Mouse (Mus musculus) retina, embryonic 14.5 days (tissue): ENCODE measurements around the gene Pik3cg.

Experiments
- DNase-seq: peaks from one replicate; pipeline ENCODE4 v3.0.0-alpha.2; 2015; ENCODE audit warnings: low spot score

Gene Pik3cg

DNA sequence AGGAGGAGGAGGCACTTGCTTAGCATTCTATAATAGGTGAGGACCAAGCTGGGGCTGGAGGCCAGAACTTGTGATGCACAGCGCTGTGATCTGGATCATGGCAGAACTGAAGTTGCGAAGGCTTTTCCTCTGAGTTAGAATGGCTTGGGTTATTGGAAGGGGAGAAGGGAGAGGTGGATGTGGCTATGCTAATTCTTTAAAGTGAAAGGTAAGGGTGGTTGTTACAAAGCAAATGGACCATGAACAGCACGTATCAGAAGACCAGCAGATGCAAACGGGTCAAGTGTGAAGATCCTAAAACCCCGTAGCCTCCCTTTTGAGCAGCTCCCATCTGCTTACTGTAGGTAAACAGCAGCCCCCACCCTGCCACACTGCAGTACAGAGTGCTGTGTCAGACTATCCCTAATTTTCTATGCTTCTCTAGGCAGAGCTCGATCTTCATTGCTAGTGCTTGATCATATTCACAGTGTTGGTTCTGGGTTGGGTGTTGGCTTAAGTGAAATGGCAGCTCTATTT, 7.3 kb downstream of the Pik3cg start:
- DNase-seq: no peak

DNA sequence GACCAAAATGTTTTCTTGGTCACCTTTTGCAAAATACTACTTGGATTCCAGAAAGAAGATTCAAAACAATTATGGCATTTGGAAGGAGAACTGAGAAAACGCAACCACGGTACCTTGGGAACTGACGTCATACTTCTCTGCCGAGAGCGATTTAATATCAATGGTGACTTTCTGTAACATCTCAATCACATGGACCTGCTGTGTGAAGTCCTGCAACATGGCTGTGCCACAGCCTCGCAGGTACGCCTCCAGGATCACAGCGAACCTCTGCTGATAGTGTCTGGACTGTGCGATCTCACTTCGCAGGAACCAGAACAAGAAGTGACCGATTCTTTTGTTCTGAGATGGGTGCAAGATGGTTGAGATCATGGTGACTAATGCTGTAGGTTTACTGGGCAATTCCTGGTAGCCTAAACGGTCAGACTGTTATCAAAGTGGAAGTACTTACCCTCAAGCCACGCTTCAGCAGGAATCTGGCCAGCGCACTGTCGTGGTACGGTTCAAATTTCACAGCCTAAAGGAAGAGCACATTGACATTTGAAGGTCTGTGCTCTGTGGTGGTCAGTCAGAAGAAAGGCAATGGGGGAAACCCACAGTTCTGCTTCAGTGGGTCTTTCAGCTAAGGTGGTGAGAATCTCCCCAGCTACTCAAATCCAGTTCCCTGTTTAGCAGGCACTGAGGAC, 7.9 kb downstream of the Pik3cg start:
- no peak for DNase-seq

GRCm38 (mm10) chr12:32199422-32199821, 9.0 kb downstream of the Pik3cg start:
- DNase-seq: no peak

- DNase-seq: no peak
Observed at GRCm38 (mm10) chr12:32198025-32198424, 10.4 kb downstream of the Pik3cg start.

GRCm38 (mm10) chr12:32195000-32195399, 13.5 kb downstream of the Pik3cg start:
- no peak for DNase-seq

GRCm38 (mm10) chr12:32194358-32194757, 14.1 kb downstream of the Pik3cg start:
- no peak for DNase-seq

GRCm38 (mm10) chr12:32190927-32191326, 17.5 kb downstream of the Pik3cg start:
- no peak for DNase-seq

DNA sequence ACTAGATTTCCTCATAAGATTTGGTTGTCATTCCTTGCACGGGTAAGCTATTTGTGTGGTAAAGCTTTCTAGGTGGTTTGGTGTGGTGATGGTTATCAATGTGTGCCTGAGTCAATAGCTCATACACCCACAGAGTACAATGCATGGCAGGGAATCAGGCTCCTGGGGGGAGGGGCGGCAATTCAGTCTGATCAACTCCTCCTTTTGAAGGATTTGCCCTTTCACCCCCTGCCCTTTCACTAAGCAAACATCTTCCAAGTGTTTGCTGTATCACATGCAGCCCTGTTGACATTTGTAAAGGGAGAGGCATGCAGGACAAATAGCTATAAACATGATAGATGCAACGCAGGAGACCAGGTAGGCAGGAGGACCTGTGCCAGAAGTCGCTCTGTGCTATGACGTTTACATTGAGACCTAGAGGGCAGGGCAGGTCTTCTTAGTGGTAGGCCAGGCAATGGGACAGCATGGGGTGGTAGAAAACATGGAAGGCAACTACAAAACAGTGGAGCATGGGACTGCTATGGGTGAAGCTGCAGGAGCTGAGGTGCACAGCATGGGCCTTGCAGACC, 20.7 kb downstream of the Pik3cg start:
- no peak for DNase-seq

DNA sequence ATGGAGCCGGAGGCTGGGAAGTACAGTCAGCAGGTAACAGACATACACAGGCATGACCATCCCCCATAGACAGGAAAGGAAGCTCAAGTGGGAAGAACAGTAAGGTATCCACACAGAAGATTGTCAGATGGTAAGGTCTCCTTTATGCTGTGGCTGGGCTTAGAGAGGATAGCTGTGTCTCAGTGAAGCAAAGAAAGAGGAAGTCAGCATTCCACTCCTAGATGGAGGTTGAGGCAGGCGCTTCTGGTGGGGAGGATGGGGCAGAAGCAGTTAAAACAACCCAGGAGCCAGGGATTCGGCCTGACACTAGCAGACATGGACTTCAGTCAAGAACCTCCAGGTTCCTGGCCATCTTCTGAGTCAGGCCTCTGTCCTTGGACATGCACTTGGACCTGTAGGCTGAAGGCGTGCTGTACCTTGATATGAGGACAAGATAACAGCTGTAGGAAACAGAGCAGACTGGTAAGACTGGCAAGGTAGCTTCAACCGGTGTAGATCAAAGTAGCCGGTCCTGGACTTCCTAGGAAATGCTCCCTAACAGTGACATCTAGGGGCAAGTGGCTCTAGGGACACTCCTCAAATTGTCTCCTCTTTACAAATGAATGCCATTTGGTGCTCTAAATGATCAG, 21.7 kb downstream of the Pik3cg start:
- no peak for DNase-seq

DNA sequence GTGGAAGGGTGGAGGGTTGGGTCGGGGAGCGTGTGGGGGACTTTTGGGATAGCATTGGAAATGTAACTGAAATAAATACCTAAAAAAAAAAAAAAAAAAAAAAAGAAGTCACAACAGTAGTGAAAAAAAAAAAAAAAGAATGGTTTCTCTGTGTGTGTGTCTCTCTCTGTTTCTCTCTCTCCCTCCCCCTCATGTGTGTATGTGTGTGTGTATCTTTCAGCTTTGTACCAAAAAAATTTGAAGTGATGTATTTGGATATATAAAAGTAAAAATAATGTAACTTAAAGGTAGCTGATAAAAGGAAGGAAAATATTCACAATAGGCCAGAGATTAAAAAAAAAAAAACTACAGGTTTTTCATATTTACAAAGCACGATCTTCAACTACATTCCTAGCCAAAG, 23.6 kb downstream of the Pik3cg start:
- DNase-seq: no peak

DNA sequence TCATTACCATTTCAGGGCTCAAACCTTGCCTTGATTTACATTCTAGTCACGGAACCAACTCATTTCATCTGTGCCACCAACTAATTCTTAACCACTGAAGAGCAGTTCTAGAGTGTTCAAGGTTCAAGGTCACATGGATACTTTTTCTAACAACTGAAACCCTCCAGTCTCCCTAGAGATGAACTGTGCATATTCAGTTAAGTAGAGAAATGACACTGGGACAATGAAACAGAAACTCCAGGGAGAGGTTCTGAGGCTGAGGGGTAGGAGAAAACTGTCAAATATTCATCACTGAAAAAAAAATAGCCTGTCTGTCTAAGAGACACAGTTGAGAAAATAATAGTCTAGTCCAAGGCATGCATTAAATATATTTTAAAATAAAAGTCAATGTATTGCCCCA, 24.9 kb downstream of the Pik3cg start:
- no peak for DNase-seq

- DNase-seq: no peak
Observed at GRCm38 (mm10) chr12:32182632-32183419, 25.6 kb downstream of the Pik3cg start.

GRCm38 (mm10) chr12:32181885-32182284, 26.6 kb downstream of the Pik3cg start:
- DNase-seq: no peak

GRCm38 (mm10) chr12:32174437-32174836, 34.0 kb downstream of the Pik3cg start:
- DNase-seq: no peak

DNA sequence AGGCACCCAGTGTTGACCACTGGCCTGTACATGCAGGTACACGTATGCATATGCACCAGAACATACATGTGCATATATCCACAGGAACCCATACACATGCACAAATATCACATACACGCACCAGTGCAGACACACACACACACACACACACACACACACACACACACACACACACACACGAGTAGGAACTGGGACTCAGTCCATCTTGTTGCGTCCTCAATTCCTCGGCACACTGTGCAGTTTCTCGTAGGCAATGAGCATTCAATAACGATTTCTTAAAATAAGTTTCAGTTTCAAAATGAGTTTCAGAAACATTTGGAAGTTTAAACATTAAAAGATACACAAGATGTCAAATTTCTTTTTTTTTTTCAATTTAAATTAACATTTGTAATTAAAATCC, 35.6 kb downstream of the Pik3cg start:
- no peak for DNase-seq

DNA sequence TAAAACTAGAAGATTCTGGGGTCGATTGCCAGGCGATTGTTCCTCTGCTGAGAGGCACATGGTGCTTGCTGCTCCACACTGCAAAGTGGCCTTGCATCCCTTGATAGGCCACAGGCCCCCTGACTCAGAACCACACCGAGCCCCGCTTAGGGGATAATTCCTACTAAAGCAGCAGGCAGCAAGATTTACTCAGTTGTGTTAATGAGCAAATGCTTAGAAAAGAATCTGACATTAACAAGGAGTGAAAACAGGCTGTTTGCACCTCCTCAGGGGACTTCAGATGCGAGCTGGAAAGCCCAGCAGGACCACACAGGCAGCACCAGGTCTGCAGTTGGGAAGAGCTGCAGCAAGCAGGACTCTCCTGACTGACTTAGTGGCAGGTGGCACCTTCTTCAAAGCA, 39.3 kb downstream of the Pik3cg start:
- peak; percentile 27 for DNase-seq

DNA sequence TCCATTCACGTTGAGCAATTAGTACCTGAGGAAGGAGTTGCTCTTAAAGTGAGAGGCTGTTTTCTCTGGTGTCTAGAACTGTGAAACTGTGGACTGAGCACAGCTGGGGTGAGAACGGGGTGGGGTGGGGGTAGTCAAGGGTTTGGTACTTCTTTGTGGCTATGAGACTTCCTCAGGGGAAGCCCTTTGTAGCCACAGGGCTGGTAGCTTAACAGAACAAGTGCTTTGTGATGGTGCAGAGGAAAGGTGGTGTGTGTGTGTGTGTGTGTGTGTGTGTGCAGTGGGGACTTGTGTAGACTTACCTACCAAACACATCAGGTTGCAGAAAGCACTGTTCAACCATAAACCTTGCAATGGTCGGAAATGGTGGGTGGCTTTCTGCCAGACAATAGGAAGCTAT, 39.7 kb downstream of the Pik3cg start:
- no peak for DNase-seq

- DNase-seq: no peak
Observed at GRCm38 (mm10) chr12:32163706-32164105, 44.8 kb downstream of the Pik3cg start.

GRCm38 (mm10) chr12:32158757-32159156, 49.7 kb downstream of the Pik3cg start:
- no peak for DNase-seq

- no peak for DNase-seq
Observed at GRCm38 (mm10) chr12:32146606-32147005, 61.9 kb downstream of the Pik3cg start.

DNA sequence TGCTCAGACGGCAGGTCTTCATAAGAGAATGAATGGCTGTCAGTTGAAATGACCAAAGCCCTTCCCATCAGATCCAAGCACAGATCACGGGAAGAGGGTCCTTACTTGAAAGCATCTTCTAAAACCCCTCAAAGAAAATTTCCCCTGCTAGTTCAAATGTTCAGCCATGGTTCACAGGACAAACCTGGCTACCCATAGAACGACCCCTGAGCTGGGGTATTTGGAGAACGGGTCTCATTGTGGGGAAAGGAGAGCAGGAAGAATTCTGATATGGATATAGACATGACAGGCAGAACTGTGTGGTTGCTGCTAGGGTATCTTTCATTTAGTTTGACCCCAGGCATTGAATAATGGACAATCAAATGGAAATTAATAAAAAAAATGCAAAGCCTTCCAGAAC, 62.8 kb downstream of the Pik3cg start:
- DNase-seq: no peak

DNA sequence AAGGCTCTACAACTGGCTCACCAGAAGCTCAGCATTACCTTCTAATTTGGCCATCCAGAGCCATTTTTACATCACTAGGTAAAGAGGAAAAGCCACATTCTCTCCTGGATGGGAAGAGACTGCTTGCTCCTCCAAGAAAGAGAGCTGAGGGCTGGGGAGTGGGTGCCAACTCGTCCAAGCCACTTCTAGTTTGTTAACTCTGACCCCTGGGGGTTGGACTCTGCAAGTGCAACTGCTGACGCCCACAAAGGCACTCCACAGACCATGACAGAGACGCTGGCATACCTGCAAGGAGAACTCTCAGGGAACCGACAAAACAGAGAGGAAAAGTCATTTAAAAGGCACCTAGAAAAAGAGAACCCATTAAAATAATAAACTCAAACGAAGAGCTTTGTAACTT, 63.9 kb downstream of the Pik3cg start:
- DNase-seq: peak; percentile 85

DNA sequence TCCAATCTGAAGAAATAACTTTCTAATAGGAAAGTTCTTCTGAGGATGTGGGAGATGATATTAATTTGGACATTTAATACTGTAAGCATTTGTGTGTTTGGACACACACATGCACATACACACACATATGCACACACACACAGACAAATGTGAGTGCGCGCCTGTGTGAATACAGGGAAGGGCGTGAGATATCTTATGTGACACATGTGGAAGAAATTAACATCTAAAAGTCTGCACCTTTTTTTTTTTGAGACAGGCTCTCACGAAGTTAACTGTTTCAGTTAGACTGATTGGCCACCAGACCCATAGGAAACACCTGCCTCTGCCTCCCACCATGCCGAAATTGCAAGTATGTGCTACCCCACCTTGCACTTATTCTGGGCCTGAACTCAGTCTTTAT, 64.7 kb downstream of the Pik3cg start:
- DNase-seq: no peak
